Mouse (Mus musculus): ENCODE results near the gene Spout1. TPM values are rescaled to one million over a fixed set of nuclear protein-coding genes. Genes with fewer than 3 reads are reported as not detected.

The Spout1 gene
- polyA plus RNA-seq, 1 experiment from 2014 or later: 72.4 TPM

GRCm38 (mm10) chr2:30123729-30124471 lies 54.4 kb downstream of the Spout1 start:
- Histone ChIP-seq H3K4me1 (ENCODE audit: control insufficient read depth, insufficient read depth, low read depth, low read length) (peaks cover 32% of the 10 kb centered on the region), H3K4me3 (ENCODE audit: low read length) (peak overlapping the region; percentile 70), H3K27ac (ENCODE audit: low read depth, low read length) (peak overlapping the region; percentile 92), H3K36me3 (ENCODE audit: control insufficient read depth, insufficient read depth, low read length) (no peaks in the 10 kb centered on the region), H3K27me3 (replicated peaks; ENCODE audit: control insufficient read depth, insufficient read depth, low read length) (no peaks in the 10 kb centered on the region), H3K9ac (ENCODE audit: low read depth, low read length) (peak overlapping the region; percentile 78), H3K9me3 (ENCODE audit: control insufficient read depth, low read length) (no peaks in the 10 kb centered on the region), H3K4me2 (ENCODE audit: low read length) (peak overlapping the region; percentile 94)
- WGBS: 2% methylated on average over 33 of the region's 44 CpGs
- peak; percentile 74 for ATAC-seq

Other genes starting within 250 kb of the Spout1 start
- gene Gle1, start 243.0 kb downstream of the Spout1 start, polyA plus RNA-seq (2015; fragmentation: Nextera tagmentation; extraction: Ambion mirVana): 59.6 and 66.0 TPM in 2 replicates
- gene Sptan1, start 212.9 kb downstream of the Spout1 start, polyA plus RNA-seq (2015; fragmentation: Nextera tagmentation; extraction: Ambion mirVana): 234 and 268 TPM in 2 replicates
- gene Wdr34, start 129.6 kb downstream of the Spout1 start, polyA plus RNA-seq (2015; fragmentation: Nextera tagmentation; extraction: Ambion mirVana): 76.4 and 78.1 TPM in 2 replicates
- 284 and 285 TPM in 2 replicates for gene Set, start 121.1 kb downstream of the Spout1 start, polyA plus RNA-seq (2015; fragmentation: Nextera tagmentation; extraction: Ambion mirVana)
- gene Pkn3, start 100.8 kb downstream of the Spout1 start, polyA plus RNA-seq (2015; fragmentation: Nextera tagmentation; extraction: Ambion mirVana): 1.6 and 2.1 TPM in 2 replicates
- 31.3 and 32.2 TPM in 2 replicates for gene Zdhhc12, start 84.8 kb downstream of the Spout1 start, polyA plus RNA-seq (2015; fragmentation: Nextera tagmentation; extraction: Ambion mirVana)
- 10.4 and 11.3 TPM in 2 replicates for gene Zer1, start 53.9 kb downstream of the Spout1 start, polyA plus RNA-seq (2015; fragmentation: Nextera tagmentation; extraction: Ambion mirVana)
- gene Tbc1d13, start 44.7 kb downstream of the Spout1 start, polyA plus RNA-seq (2015; fragmentation: Nextera tagmentation; extraction: Ambion mirVana): 8.8 and 10.0 TPM in 2 replicates
- gene Endog, start 7.0 kb downstream of the Spout1 start, polyA plus RNA-seq (2015; fragmentation: Nextera tagmentation; extraction: Ambion mirVana): 24.0 and 29.2 TPM in 2 replicates
- 14.8 and 15.2 TPM in 2 replicates for gene Kyat1, start 27.4 kb upstream of the Spout1 start, polyA plus RNA-seq (2015; fragmentation: Nextera tagmentation; extraction: Ambion mirVana)
- gene Lrrc8a, start 59.3 kb upstream of the Spout1 start, polyA plus RNA-seq (2015; fragmentation: Nextera tagmentation; extraction: Ambion mirVana): 53.6 and 56.9 TPM in 2 replicates
- 0.15 and 0.16 TPM in 2 replicates for gene Gm28035, start 62.1 kb upstream of the Spout1 start, polyA plus RNA-seq (2015; fragmentation: Nextera tagmentation; extraction: Ambion mirVana)
- 5.9 and 7.0 TPM in 2 replicates for gene Phyhd1, start 87.7 kb upstream of the Spout1 start, polyA plus RNA-seq (2015; fragmentation: Nextera tagmentation; extraction: Ambion mirVana)
- gene Gm28038, start 102.6 kb upstream of the Spout1 start, polyA plus RNA-seq (2015; fragmentation: Nextera tagmentation; extraction: Ambion mirVana): not detected in 2 replicates
- gene Dolk, start 107.9 kb upstream of the Spout1 start, polyA plus RNA-seq (2015; fragmentation: Nextera tagmentation; extraction: Ambion mirVana): 44.9 and 45.8 TPM in 2 replicates
- gene Nup188, start 107.9 kb upstream of the Spout1 start, polyA plus RNA-seq (2015; fragmentation: Nextera tagmentation; extraction: Ambion mirVana): 15.8 and 23.4 TPM in 2 replicates
- 208 and 221 TPM in 2 replicates for gene Sh3glb2, start 180.9 kb upstream of the Spout1 start, polyA plus RNA-seq (2015; fragmentation: Nextera tagmentation; extraction: Ambion mirVana)
- gene Miga2, start 185.8 kb upstream of the Spout1 start, polyA plus RNA-seq (2015; fragmentation: Nextera tagmentation; extraction: Ambion mirVana): 38.2 and 39.7 TPM in 2 replicates
- 63.7 and 67.7 TPM in 2 replicates for gene Dolpp1, start 213.8 kb upstream of the Spout1 start, polyA plus RNA-seq (2015; fragmentation: Nextera tagmentation; extraction: Ambion mirVana)
- gene Crat, start 237.4 kb upstream of the Spout1 start, polyA plus RNA-seq (2015; fragmentation: Nextera tagmentation; extraction: Ambion mirVana): 25.4 and 30.8 TPM in 2 replicates
- 153 and 159 TPM in 2 replicates for gene Ptpa, start 237.6 kb upstream of the Spout1 start, polyA plus RNA-seq (2015; fragmentation: Nextera tagmentation; extraction: Ambion mirVana)

Measured in hindbrain, embryonic 16.5 days (tissue).